Mouse (Mus musculus): ENCODE results near the gene Vmn2r3. TPM values are rescaled to one million over a fixed set of nuclear protein-coding genes. Genes with fewer than 3 reads are reported as not detected.
"Not testable (repeated sequence)": the region's sequence is repeated elsewhere in the genome, so short reads cannot be mapped to it uniquely, and the experiment has no call there.

The Vmn2r3 gene
- total RNA-seq (2021) = not detected
- long read RNA-seq, experiment 1 = 0 reads
- long read RNA-seq, experiment 2 = 0 reads

- DNase-seq (ENCODE audit: low spot score in 2 of 2) = no peak
- intact Hi-C loops (cut with DNase I) = no loop called here
Measured at GRCm38 (mm10) chr3:64289609-64290008, at the start of gene Vmn2r3. Vmn2r3 (minus strand) TSS chr3:64289709.

- no peak for DNase-seq (ENCODE audit: low spot score in 2 of 2)
- intact Hi-C loops (cut with DNase I) = no loop called here
Measured at GRCm38 (mm10) chr3:64332548-64332947, 43.0 kb upstream of the Vmn2r3 start.

GRCm38 (mm10) chr3:64321824-64322223 lies 32.3 kb upstream of the Vmn2r3 start:
- DNase-seq (ENCODE audit: low spot score in 2 of 2) = no peak
- intact Hi-C loops (cut with DNase I) = no loop called here

GRCm38 (mm10) chr3:64306799-64307198 lies 17.3 kb upstream of the Vmn2r3 start:
- DNase-seq (ENCODE audit: low spot score in 2 of 2) = peak in 1 of 2 experiments; percentile 13

GRCm38 (mm10) chr3:64265762-64266112 lies 23.8 kb downstream of the Vmn2r3 start:
- intact Hi-C loops (cut with DNase I) = no loop called here
- no peak for DNase-seq (ENCODE audit: low spot score in 2 of 2)

More at GRCm38 (mm10) chr3:64306799-64307198, 17.3 kb upstream of the Vmn2r3 start:
- intact Hi-C loops (cut with DNase I) = loop anchor here (5.0 kb wide), 1 partner anchor 264 kb away; no protein-coding TSS in a partner anchor

- DNase-seq (ENCODE audit: low spot score in 2 of 2); intact Hi-C loops (cut with DNase I): not testable (repeated sequence)
Measured at GRCm38 (mm10) chr3:64265056-64265761, 24.3 kb downstream of the Vmn2r3 start.

- intact Hi-C loops (cut with DNase I) = no loop called here
Measured at GRCm38 (mm10) chr3:64259582-64259981, 29.9 kb downstream of the Vmn2r3 start.

GRCm38 (mm10) chr3:64251646-64252045 lies 37.9 kb downstream of the Vmn2r3 start:
- intact Hi-C loops (cut with DNase I) = no loop called here
- DNase-seq (ENCODE audit: low spot score in 2 of 2) = no peak

More at GRCm38 (mm10) chr3:64259582-64259981, 29.9 kb downstream of the Vmn2r3 start:
- no peak for DNase-seq (ENCODE audit: low spot score in 2 of 2)

GRCm38 (mm10) chr3:64250461-64250860 lies 39.0 kb downstream of the Vmn2r3 start:
- DNase-seq (ENCODE audit: low spot score in 2 of 2); intact Hi-C loops (cut with DNase I): not testable (repeated sequence)

GRCm38 (mm10) chr3:64235459-64235858 lies 54.0 kb downstream of the Vmn2r3 start:
- intact Hi-C loops (cut with DNase I); DNase-seq (ENCODE audit: low spot score in 2 of 2): not testable (repeated sequence)

- intact Hi-C loops (cut with DNase I); DNase-seq (ENCODE audit: low spot score in 2 of 2): not testable (repeated sequence)
Measured at GRCm38 (mm10) chr3:64233655-64234054, 55.9 kb downstream of the Vmn2r3 start.

GRCm38 (mm10) chr3:64227243-64227642 lies 62.3 kb downstream of the Vmn2r3 start:
- no peak for DNase-seq (ENCODE audit: low spot score in 2 of 2)
- intact Hi-C loops (cut with DNase I) = loop anchor here (5.0 kb wide), 1 partner anchor 185 kb away; no protein-coding TSS in a partner anchor

Other genes starting within 250 kb of the Vmn2r3 start
- gene Vmn2r1, start 208.2 kb downstream of the Vmn2r3 start, total RNA-seq (2021) = under 1 TPM; 0.34 to 0.44 TPM
- not detected for gene Vmn2r2, start 147.8 kb downstream of the Vmn2r3 start, total RNA-seq (2021)
- gene Vmn2r4, start 125.7 kb upstream of the Vmn2r3 start, total RNA-seq (2021) = not detected
- not detected for gene Vmn2r5, start 220.1 kb upstream of the Vmn2r3 start, total RNA-seq (2021)